In the genomic region with DNA sequence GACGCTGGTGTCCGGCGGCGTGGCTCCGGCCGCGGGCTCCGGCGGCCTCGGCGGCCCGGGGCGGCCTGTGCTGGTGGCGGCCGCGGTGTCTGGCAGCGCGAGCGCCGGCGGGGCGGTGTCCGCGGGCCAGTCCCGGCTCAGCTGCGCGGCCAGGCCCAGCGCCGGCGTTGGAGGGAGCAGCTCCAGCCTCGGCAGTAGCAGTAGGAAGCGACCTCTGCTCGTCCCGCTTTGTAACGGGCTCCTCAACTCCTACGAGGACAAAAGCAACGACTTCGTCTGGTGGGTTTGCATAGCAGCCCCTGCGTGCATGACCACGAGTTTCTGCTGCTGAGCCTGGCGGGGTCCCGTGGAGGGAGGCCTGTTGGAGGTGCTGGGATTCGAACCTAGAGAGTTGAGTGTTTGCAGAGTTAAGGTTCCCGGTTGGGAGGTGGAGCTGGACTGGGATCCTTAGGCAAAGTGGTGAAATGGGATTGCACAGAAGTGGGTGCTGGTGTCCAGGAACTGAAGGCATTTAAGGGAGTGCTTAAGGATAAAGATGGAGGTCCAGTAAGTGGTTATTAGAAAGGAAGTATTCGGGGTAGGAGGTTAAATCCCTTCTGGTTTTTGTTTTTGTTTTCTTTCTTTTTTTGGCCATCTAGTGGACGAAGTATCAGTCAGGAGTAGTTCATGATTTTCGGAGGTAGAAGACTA, we compare ENCODE assay signal across 8 mouse cellular contexts. TPM values are rescaled to one million over a fixed set of nuclear protein-coding genes. Genes with fewer than 3 reads are reported as not detected.
A peak's percentile ranks its signal among the peaks of the same experiment; 100 is the strongest.
DNase-seq lines count a peak whose midpoint lies in the region; ATAC-seq and TF ChIP-seq lines count a peak whose summit lies in the region.
"Not testable (repeated sequence)": the region's sequence is repeated elsewhere in the genome, so short reads cannot be mapped to it uniquely, and the experiment has no call there.

No protein-coding gene starts in this region.

- not testable (repeated sequence) for TF ChIP-seq POLR2A in liver, adult 2 months (IDR thresholded peaks at IDR 0.05; ENCODE audit: extremely low read depth, insufficient read depth, low read length)

- TF ChIP-seq CTCF in liver, adult 2 months (IDR thresholded peaks at IDR 0.05; ENCODE audit: low read depth, low read length), result not testable (repeated sequence)

- not testable (repeated sequence) for H3K9me3 ChIP-seq in embryonic facial prominence, embryonic 10.5 days; heart, embryonic 10.5 days; midbrain, embryonic 16.5 days (replicated peaks; ENCODE audit: control insufficient read depth, low read length, poor library complexity, severe bottlenecking)

- H3K27me3 ChIP-seq in embryonic facial prominence, embryonic 10.5 days (replicated peaks; ENCODE audit: low read depth, poor library complexity, severe bottlenecking); heart, embryonic 10.5 days (ENCODE audit: insufficient read depth, poor library complexity, severe bottlenecking); liver, adult 2 months (ENCODE audit: control insufficient read depth, insufficient read depth, low read length); midbrain, embryonic 16.5 days (ENCODE audit: control insufficient read depth, insufficient read depth, low read depth, low read length); splenic B cell, adult 2 months (ENCODE audit: control insufficient read depth, insufficient read depth, low read length, poor library complexity, severe bottlenecking): not testable (repeated sequence)

- 2% methylated on average over 36 of the region's 47 CpGs for WGBS in embryonic facial prominence, embryonic 10.5 days
- whole genome bisulfite sequencing in heart, embryonic 10.5 days, result under 1% methylated on average over 34 of the region's 47 CpGs
- WGBS in liver, adult 2 months, result 4% methylated on average over 33 of the region's 47 CpGs
- under 1% methylated on average over 22 of the region's 47 CpGs for WGBS in midbrain, embryonic 16.5 days

- peak overlapping the region; percentile 73 for H3K4me2 ChIP-seq in midbrain, embryonic 16.5 days (ENCODE audit: low read length)

- peak overlapping the region; percentile 95 for H3K9ac ChIP-seq in liver, adult 2 months (ENCODE audit: low read depth, low read length)
- H3K9ac ChIP-seq in midbrain, embryonic 16.5 days (ENCODE audit: low read depth, low read length), result peak overlapping the region; percentile 68

- peak overlapping the region; percentile 93 for H3K27ac ChIP-seq in embryonic facial prominence, embryonic 10.5 days (replicated peaks)
- H3K27ac ChIP-seq in heart, embryonic 10.5 days, result peak overlapping the region; percentile 94
- H3K27ac ChIP-seq in liver, adult 2 months (replicated peaks; ENCODE audit: insufficient read depth, low read depth, low read length), result peak overlapping the region; percentile 83
- H3K27ac ChIP-seq in midbrain, embryonic 16.5 days (ENCODE audit: low read length), result 0 out of 2 replicates have a peak overlapping the region, but pooled peaks have one; percentile 53

- H3K4me1 ChIP-seq in embryonic facial prominence, embryonic 10.5 days, result peaks cover 18% of the 10 kb centered on the region
- peaks cover 16% of the 10 kb centered on the region for H3K4me1 ChIP-seq in heart, embryonic 10.5 days
- peaks cover 14% of the 10 kb centered on the region; the same call in 1 of the 2 replicates for H3K4me1 ChIP-seq in liver, adult 2 months (ENCODE audit: control insufficient read depth, insufficient read depth, low read length)
- H3K4me1 ChIP-seq in midbrain, embryonic 16.5 days (ENCODE audit: control insufficient read depth, insufficient read depth, low read length), result peaks cover 38% of the 10 kb centered on the region

- H3K36me3 ChIP-seq in embryonic facial prominence, embryonic 10.5 days (replicated peaks); heart, embryonic 10.5 days; liver, adult 2 months (ENCODE audit: control insufficient read depth, insufficient read depth, low read length); midbrain, embryonic 16.5 days (ENCODE audit: control insufficient read depth, insufficient read depth, low read length); splenic B cell, adult 2 months (ENCODE audit: control insufficient read depth, insufficient read depth, low read length, poor library complexity, severe bottlenecking): not testable (repeated sequence)

- peak; percentile 69 for ATAC-seq in midbrain, embryonic 16.5 days

- not testable (repeated sequence) for H3K79me2 ChIP-seq in liver, adult 2 months (ENCODE audit: control insufficient read depth, insufficient read depth, low read length)

- DNase-seq in 3T3-L1 (ENCODE audit: low read depth, low spot score), result peak; percentile 67
- DNase-seq in adrenal gland, postnatal 10 days, result peak; percentile 42
- peak; percentile 61 for DNase-seq in embryonic facial prominence, embryonic 10.5 days (ENCODE audit: low spot score)
- DNase-seq in heart, embryonic 10.5 days (ENCODE audit: low spot score), result not testable (repeated sequence)
- DNase-seq in kidney, adult 18-20 months, result peak; percentile 41
- peak; percentile 34 for DNase-seq in liver, adult 2 months (ENCODE audit: extremely low read depth, low read depth, low spot score)
- peak; percentile 35 for DNase-seq in splenic B cell, adult 2 months (ENCODE audit: low read depth, low spot score)

- H3K4me3 ChIP-seq in embryonic facial prominence, embryonic 10.5 days, result peak overlapping the region; percentile 82
- H3K4me3 ChIP-seq in heart, embryonic 10.5 days, result peak overlapping the region; percentile 79
- peak overlapping the region; percentile 86 for H3K4me3 ChIP-seq in liver, adult 2 months (ENCODE audit: insufficient read depth, low read depth, low read length)
- peak overlapping the region; percentile 52 for H3K4me3 ChIP-seq in midbrain, embryonic 16.5 days (ENCODE audit: low read depth, low read length)

RNA-seq across cellular contexts. Expression of a gene that starts 0.6 kb away (rescaled TPM):
- 100 to 1,000 TPM; 120 to 136 TPM for total RNA-seq in adrenal gland, postnatal 10 days (2021)
- 45.7 and 68.3 TPM in 2 replicates for polyA plus RNA-seq in embryonic facial prominence, embryonic 10.5 days (2016; fragmentation: Nextera tagmentation; extraction: Ambion mirVana)
- 24.6 and 38.3 TPM in 2 replicates for polyA plus RNA-seq in heart, embryonic 10.5 days (2016; fragmentation: Nextera tagmentation; extraction: Ambion mirVana)
- 94.6 and 102 TPM in 2 replicates for total RNA-seq in liver, adult 2 months (2014; rRNA removed)
- 30.4 and 31.4 TPM in 2 replicates for polyA plus RNA-seq in liver, adult 2 months (2012; rRNA removed)
- polyA plus RNA-seq in midbrain, embryonic 16.5 days (2015; fragmentation: Nextera tagmentation; extraction: Ambion mirVana), result 14.0 and 17.9 TPM in 2 replicates
